Mouse (Mus musculus) CD4-positive helper T cell, adult 2 months (primary cell): Measurements from ENCODE around the gene Etfb.

ENCODE experiments used
- DNase-seq: peaks from one replicate; pipeline ENCODE4 v3.0.0-alpha.2; 2012; ENCODE audit warnings: low read depth, missing footprints, low spot score

Gene Etfb

DNA sequence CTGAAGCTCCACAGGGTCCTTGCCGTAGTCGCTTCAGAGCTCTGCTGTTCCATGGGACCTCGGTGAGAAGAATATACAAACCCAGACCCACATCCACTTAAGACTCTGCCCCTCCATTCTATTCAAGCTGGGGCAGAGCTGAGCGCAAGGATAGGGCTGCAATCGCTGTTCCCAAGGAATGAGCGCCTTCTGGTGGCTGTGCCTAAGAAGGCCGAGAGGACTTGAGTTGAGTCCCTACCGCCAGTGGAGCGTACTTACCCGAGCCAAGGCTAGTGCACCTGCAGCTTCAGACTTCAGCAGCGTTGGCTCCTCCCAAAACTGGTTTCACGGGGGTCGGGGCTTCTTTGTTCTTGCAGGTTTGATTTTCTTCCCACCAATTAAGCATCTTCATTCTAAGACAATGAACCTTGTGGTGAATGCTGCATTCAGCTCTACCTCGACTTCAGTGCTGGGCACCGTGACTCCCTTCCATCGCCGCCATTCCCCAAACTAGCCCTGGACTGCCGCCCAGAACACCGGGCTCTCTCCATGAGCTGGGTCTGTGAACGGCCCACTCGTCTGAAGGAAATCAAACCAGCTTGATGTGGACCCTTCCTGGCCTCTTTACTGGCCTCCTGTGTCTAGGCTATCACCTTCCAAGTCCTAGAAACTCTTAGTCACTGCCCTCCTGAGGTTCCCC, 51.6 kb downstream of the Etfb start:
- DNase-seq, result peak; percentile 17
